Mouse (Mus musculus): ENCODE measurements at regions not wholly inside any gene's neighbourhood (a gene's known extent, or its start where the extent isn't known, plus 50 kb on each side); places are given as distances from the start of the nearest gene placed in this dataset.

GRCm38 (mm10) chr14:100477595-100478380 lies 193.3 kb upstream of the Klf12 start:
- Histone ChIP-seq H3K36me3 (no peaks in the 10 kb centered on the region), H3K4me1 (peaks cover 10% of the 10 kb centered on the region), H3K27me3 (peaks cover 11% of the 10 kb centered on the region; the same call in 1 of the 2 replicates), H3K9me3 (replicated peaks) (no peaks in the 10 kb centered on the region), H3K9ac (no peak overlapping the region; the same call in 1 of the 2 replicates), H3K4me3 (replicated peaks) (peak overlapping the region; percentile 42), H3K4me2 (peak overlapping the region; percentile 72), H3K27ac (no peak overlapping the region)
- 6% methylated on average over 22 of the region's 22 CpGs for WGBS
- ATAC-seq (replicated peaks; ENCODE audit: low FRiP score) = peak; percentile 92

GRCm38 (mm10) chr14:100468311-100468710 lies 183.8 kb upstream of the Klf12 start:
- ATAC-seq (replicated peaks; ENCODE audit: low FRiP score) = no peak
- Histone ChIP-seq H3K9me3 (replicated peaks) (no peaks in the 10 kb centered on the region), H3K4me2 (no peak overlapping the region), H3K36me3 (no peaks in the 10 kb centered on the region), H3K27me3 (no peaks in the 10 kb centered on the region), H3K4me3 (replicated peaks) (no peak overlapping the region), H3K27ac (no peak overlapping the region), H3K4me1 (no peaks in the 10 kb centered on the region), H3K9ac (no peak overlapping the region)
- 72% methylated on average over 3 of the region's 3 CpGs for WGBS

GRCm38 (mm10) chr14:100462321-100462720 lies 177.8 kb upstream of the Klf12 start:
- Histone ChIP-seq H3K36me3 (no peaks in the 10 kb centered on the region), H3K4me1 (peaks cover 42% of the 10 kb centered on the region), H3K9ac (no peak overlapping the region), H3K4me3 (replicated peaks) (no peak overlapping the region), H3K27ac (peak overlapping the region; percentile 85), H3K27me3 (no peaks in the 10 kb centered on the region), H3K4me2 (peak overlapping the region; percentile 5; the same call in 1 of the 2 replicates), H3K9me3 (replicated peaks) (no peaks in the 10 kb centered on the region)
- peak; percentile 76 for ATAC-seq (replicated peaks; ENCODE audit: low FRiP score)
- 55% methylated on average over 6 of the region's 6 CpGs for WGBS

GRCm38 (mm10) chr14:100461141-100462043 lies 176.9 kb upstream of the Klf12 start:
- H3K9me3 ChIP-seq (replicated peaks) = no peaks in the 10 kb centered on the region
- peak; percentile 74 for ATAC-seq (replicated peaks; ENCODE audit: low FRiP score)
- H3K4me1 ChIP-seq = peaks cover 42% of the 10 kb centered on the region
- H3K27ac ChIP-seq = peak overlapping the region; percentile 85
- H3K4me2 ChIP-seq = 0 out of 2 replicates have a peak overlapping the region, but pooled peaks have one; percentile 5
- no peak overlapping the region for H3K4me3 ChIP-seq (replicated peaks)
- WGBS = 38% methylated on average over 12 of the region's 12 CpGs
- H3K36me3 ChIP-seq = no peaks in the 10 kb centered on the region
- no peaks in the 10 kb centered on the region for H3K27me3 ChIP-seq
- H3K9ac ChIP-seq = no peak overlapping the region

GRCm38 (mm10) chr14:100459601-100460290 lies 175.3 kb upstream of the Klf12 start:
- WGBS = 29% methylated on average over 8 of the region's 8 CpGs
- H3K27ac ChIP-seq = peak overlapping the region; percentile 81
- ATAC-seq (replicated peaks; ENCODE audit: low FRiP score) = no peak

GRCm38 (mm10) chr14:100458727-100459447 lies 174.4 kb upstream of the Klf12 start:
- ATAC-seq (replicated peaks; ENCODE audit: low FRiP score) = peak; percentile 91
- Histone ChIP-seq H3K4me2 (peak overlapping the region; percentile 32), H3K36me3 (no peaks in the 10 kb centered on the region), H3K9ac (no peak overlapping the region), H3K4me1 (peaks cover 42% of the 10 kb centered on the region), H3K27ac (peak overlapping the region; percentile 81; the same call in 1 of the 2 replicates), H3K4me3 (replicated peaks) (no peak overlapping the region), H3K9me3 (replicated peaks) (no peaks in the 10 kb centered on the region), H3K27me3 (no peaks in the 10 kb centered on the region)
- 23% methylated on average over 9 of the region's 9 CpGs for WGBS

More at GRCm38 (mm10) chr14:100459601-100460290, 175.3 kb upstream of the Klf12 start:
- H3K4me3 ChIP-seq (replicated peaks) = no peak overlapping the region
- no peaks in the 10 kb centered on the region for H3K36me3 ChIP-seq
- peak overlapping the region; percentile 32 for H3K4me2 ChIP-seq
- peaks cover 42% of the 10 kb centered on the region for H3K4me1 ChIP-seq
- no peak overlapping the region for H3K9ac ChIP-seq
- no peaks in the 10 kb centered on the region for H3K9me3 ChIP-seq (replicated peaks)
- H3K27me3 ChIP-seq = no peaks in the 10 kb centered on the region

GRCm38 (mm10) chr14:100457870-100458726 lies 173.6 kb upstream of the Klf12 start:
- no peak overlapping the region for H3K4me3 ChIP-seq (replicated peaks)
- 31% methylated on average over 7 of the region's 7 CpGs for WGBS
- H3K36me3 ChIP-seq = no peaks in the 10 kb centered on the region
- peaks cover 42% of the 10 kb centered on the region for H3K4me1 ChIP-seq
- no peak overlapping the region for H3K9ac ChIP-seq
- H3K4me2 ChIP-seq = no peak overlapping the region
- no peaks in the 10 kb centered on the region for H3K27me3 ChIP-seq
- peak overlapping the region; percentile 81 for H3K27ac ChIP-seq
- no peaks in the 10 kb centered on the region for H3K9me3 ChIP-seq (replicated peaks)
- no peak for ATAC-seq (replicated peaks; ENCODE audit: low FRiP score)

GRCm38 (mm10) chr14:100446130-100446529 lies 161.7 kb upstream of the Klf12 start:
- Histone ChIP-seq H3K27ac (no peak overlapping the region), H3K9me3 (replicated peaks) (no peaks in the 10 kb centered on the region), H3K4me1 (0 out of 2 replicates have a peak, but pooled peaks cover 2% of the 10 kb centered on the region), H3K4me2 (no peak overlapping the region), H3K4me3 (replicated peaks) (no peak overlapping the region), H3K27me3 (no peaks in the 10 kb centered on the region), H3K36me3 (no peaks in the 10 kb centered on the region), H3K9ac (no peak overlapping the region)
- WGBS = 95% methylated on average over 1 of the region's 1 CpGs
- no peak for ATAC-seq (replicated peaks; ENCODE audit: low FRiP score)

GRCm38 (mm10) chr14:100444848-100445247 lies 160.4 kb upstream of the Klf12 start:
- H3K27ac ChIP-seq = no peak overlapping the region
- H3K4me3 ChIP-seq (replicated peaks) = no peak overlapping the region
- ATAC-seq (replicated peaks; ENCODE audit: low FRiP score) = peak; percentile 43; the same call in 1 of the 2 replicates
- H3K4me1 ChIP-seq = 0 out of 2 replicates have a peak, but pooled peaks cover 2% of the 10 kb centered on the region
- no peaks in the 10 kb centered on the region for H3K36me3 ChIP-seq
- no peaks in the 10 kb centered on the region for H3K9me3 ChIP-seq (replicated peaks)
- no peak overlapping the region for H3K4me2 ChIP-seq
- H3K9ac ChIP-seq = no peak overlapping the region
- WGBS = 55% methylated on average over 3 of the region's 3 CpGs
- H3K27me3 ChIP-seq = no peaks in the 10 kb centered on the region

- Histone ChIP-seq H3K27me3 (no peaks in the 10 kb centered on the region), H3K4me1 (0 out of 2 replicates have a peak, but pooled peaks cover 2% of the 10 kb centered on the region), H3K36me3 (no peaks in the 10 kb centered on the region), H3K27ac (no peak overlapping the region), H3K9ac (no peak overlapping the region), H3K9me3 (replicated peaks) (no peaks in the 10 kb centered on the region), H3K4me3 (replicated peaks) (no peak overlapping the region), H3K4me2 (no peak overlapping the region)
- 85% methylated on average over 2 of the region's 2 CpGs for WGBS
- ATAC-seq (replicated peaks; ENCODE audit: low FRiP score) = no peak
Measured at GRCm38 (mm10) chr14:100444099-100444498, 159.6 kb upstream of the Klf12 start.
